Mouse (Mus musculus): Measurements from ENCODE around the gene Tek.
"Not testable (repeated sequence)": the region's sequence is repeated elsewhere in the genome, so short reads cannot be mapped to it uniquely, and the experiment has no call there.

Gene Tek

DNA sequence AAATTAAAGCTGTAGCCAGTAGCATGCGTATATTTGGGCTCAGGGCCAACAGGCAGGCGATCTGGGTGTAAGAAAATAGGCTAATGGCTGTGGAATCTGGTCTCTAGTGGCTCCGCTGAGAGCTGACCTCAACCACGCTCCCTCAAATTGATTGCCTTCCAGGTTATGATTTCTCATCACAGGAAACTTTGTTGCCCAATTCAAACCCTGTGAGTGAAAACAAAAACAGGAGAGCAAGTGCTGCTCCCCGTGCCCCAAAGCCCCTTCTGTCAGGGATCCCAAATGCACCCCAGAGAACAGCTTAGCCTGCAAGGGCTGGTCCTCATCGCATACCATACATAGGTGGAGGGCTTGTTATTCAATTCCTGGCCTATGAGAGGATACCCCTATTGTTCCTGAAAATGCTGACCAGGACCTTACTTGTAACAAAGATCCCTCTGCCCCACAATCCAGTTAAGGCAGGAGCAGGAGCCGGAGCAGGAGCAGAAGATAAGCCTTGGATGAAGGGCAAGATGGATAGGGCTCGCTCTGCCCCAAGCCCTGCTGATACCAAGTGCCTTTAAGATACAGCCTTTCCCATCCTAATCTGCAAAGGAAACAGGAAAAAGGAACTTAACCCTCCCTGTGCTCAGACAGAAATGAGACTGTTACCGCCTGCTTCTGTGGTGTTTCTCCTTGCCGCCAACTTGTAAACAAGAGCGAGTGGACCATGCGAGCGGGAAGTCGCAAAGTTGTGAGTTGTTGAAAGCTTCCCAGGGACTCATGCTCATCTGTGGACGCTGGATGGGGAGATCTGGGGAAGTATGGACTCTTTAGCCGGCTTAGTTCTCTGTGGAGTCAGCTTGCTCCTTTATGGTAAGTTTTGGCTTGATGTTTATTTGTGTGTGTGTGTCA is at the start of gene Tek:
Gene Tek (plus strand): TSS at position 452 of the 894 bp plus-strand sequence.
- DNase-seq: no peak

DNA sequence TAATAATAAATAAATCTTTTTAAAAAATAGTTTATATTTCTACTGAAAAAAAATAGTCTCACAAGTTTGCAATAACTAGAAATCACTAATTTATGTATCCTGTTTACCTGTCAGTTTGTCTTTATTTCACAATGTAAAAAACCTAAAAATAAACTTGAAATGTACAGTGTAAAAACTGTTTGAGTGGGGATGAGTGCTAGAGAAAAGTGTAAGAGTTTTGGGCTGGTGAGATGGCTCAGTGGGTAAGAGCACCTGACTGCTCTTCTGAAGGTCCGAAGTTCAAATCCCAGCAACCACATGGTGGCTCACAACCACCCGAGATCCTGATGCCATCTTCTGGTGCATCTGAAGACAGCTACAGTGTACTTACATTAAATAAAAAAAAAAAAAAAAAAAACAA is 49.3 kb upstream of the Tek start:
- DNase-seq: not testable (repeated sequence)

DNA sequence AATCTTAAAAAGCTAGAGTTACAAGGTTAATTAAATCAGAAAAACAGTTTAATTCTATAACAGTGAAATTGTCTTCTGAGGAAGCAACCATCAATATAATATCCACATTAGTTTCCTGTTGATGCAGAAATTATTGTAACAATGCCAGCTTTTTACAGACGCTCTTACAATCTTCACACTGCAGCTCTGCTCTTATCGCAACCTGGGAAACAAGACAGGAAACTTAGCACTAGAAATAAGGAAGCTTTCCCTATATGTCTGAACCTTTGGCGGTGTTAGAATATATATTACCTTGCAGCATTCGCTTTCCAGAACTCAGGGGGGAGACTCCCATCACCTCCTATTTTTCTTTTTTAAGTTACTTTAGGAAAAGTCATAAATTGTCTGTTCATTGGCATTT is 48.0 kb upstream of the Tek start:
- DNase-seq: no peak

DNA sequence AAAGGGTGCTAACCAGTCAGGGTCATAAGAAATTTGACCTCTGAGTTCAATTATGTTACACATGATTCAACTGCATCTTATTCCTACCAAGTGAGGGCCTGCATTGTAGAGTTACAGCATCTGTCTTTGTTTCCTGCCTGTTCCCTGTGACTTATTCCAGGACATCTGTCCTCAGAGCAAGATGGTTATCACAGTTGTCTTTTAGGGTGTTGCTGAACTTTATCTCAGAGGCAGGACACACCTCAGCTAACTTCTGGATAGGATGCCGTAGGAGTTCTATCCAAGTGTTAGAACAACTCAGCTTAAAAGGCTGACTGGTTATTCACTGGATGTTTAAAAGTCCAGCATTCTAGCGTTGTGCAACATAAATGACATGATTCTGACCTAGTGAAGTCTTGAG is 46.9 kb upstream of the Tek start:
- no peak for DNase-seq

GRCm38 (mm10) chr4:94696368-94696767 is 42.7 kb upstream of the Tek start:
- DNase-seq: no peak

GRCm38 (mm10) chr4:94711002-94711401 is 28.1 kb upstream of the Tek start:
- no peak for DNase-seq

- no peak for DNase-seq
These were observed 27.7 kb upstream of the Tek start for GRCm38 (mm10) chr4:94711426-94711825.

- DNase-seq: no peak
These were observed 25.3 kb upstream of the Tek start for GRCm38 (mm10) chr4:94713741-94714140.

DNA sequence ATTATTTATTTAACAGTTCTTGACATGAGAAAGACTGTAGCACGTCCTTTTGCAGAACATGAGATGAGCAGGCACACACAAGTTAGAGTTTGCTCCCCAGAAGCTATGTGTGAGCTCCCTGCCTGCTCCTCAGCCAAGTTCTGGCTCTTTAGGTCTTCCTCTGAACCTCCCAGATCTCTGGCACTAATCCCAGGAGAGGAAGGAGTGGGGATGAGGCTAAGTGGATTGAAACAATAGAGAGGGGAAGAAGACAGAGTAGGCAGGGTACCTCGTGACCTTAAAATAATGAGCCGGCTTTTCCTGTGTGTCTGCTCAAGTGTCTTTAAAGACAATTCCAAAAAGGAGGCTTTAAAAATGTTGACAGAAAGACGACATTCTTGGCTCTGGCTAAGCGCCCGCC is 23.9 kb upstream of the Tek start:
- no peak for DNase-seq

GRCm38 (mm10) chr4:94725799-94726198 is 13.3 kb upstream of the Tek start:
- no peak for DNase-seq

GRCm38 (mm10) chr4:94732721-94733120 is 6.4 kb upstream of the Tek start:
- no peak for DNase-seq

DNA sequence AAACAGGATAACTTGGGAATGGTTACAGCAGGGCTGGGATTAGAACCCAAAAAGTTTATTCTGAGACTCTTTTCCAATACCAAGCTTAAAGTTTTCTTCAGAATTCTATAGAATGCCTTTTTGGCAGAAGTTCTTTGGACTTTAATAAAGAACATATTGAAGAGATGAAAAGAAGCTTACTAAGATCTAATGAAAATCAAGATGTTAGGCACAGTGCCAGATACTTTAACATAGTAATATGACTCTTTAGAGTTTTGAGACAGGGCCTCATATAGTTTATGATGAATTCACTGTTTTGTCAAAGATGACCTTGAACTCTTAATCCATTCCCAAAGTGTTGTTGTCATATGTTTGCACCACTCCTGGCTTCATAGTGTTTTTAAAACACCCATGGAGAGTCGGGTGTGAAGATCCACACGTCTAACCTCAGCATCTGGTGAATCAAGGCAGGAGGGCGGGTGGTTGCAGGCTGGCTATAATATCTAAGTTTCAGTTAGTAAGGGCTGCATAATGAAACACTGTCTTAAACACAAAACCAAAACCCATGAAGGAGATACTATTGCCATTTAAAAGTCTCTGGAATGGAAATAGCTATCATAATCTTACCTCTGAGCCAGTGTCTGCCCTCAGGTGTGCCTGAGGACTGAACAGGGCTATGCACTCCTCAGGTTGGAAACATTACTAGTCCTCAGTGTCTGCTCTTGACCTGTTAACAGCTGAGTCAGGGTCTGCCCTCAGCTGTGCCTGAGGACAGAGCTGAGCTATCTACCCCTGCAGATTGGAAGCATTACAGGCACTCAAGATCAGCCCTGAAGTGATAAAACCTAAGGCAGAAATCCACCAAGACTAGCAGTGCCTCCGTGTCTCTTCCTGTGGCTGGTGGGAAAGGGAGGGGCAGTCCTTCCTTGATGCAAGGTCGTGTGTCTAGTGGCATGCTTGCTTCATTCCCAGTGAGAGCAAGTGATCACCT is 1.5 kb upstream of the Tek start:
- no peak for DNase-seq

DNA sequence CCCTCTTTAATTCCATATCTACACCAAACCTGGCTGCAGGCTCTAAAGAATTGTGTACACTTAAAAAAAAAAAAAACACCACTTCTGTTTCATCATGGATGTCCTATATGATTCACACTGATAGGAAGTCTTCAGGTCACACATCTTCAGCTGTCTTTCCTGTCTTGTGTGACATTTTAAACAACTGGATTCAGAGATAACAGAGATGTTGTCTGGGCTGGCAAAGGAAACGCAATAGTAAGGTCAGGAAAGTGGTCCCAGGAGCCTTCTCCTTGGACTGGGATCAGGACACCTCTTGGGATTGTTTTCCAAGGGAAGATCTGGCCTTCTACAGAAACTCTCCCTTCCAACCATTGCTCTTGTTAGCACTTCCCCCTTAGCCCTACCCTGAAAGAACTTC is 2.7 kb downstream of the Tek start:
- DNase-seq: no peak

GRCm38 (mm10) chr4:94745749-94746148 is 6.7 kb downstream of the Tek start:
- no peak for DNase-seq

GRCm38 (mm10) chr4:94746387-94746811 is 7.3 kb downstream of the Tek start:
- no peak for DNase-seq

- DNase-seq: no peak
These were observed 8.2 kb downstream of the Tek start for GRCm38 (mm10) chr4:94747338-94747737.

GRCm38 (mm10) chr4:94752512-94752911 is 13.4 kb downstream of the Tek start:
- no peak for DNase-seq

- no peak for DNase-seq
These were observed 26.1 kb downstream of the Tek start for GRCm38 (mm10) chr4:94765217-94765616.

GRCm38 (mm10) chr4:94766176-94766575 is 27.1 kb downstream of the Tek start:
- no peak for DNase-seq

GRCm38 (mm10) chr4:94768624-94769023 is 29.5 kb downstream of the Tek start:
- no peak for DNase-seq

DNA sequence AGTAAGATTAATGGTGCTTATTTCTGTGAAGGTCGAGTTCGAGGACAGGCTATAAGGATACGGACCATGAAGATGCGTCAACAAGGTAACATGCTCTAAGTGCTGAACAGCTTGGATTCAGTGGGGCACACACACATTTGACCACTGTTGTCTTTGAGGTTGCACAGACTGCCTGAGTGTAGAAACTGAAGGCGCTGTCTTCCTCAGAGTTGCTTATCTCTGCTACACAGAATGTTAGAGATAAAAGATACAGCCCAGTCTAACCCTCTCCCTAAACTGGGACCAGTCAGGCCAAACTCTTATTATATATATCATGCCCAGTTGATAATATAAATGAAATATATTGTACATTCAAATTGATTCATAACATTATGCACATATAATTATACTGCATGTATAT is 42.0 kb downstream of the Tek start:
- DNase-seq: no peak

- no peak for DNase-seq
These were observed 46.8 kb downstream of the Tek start for GRCm38 (mm10) chr4:94785921-94786320.

DNA sequence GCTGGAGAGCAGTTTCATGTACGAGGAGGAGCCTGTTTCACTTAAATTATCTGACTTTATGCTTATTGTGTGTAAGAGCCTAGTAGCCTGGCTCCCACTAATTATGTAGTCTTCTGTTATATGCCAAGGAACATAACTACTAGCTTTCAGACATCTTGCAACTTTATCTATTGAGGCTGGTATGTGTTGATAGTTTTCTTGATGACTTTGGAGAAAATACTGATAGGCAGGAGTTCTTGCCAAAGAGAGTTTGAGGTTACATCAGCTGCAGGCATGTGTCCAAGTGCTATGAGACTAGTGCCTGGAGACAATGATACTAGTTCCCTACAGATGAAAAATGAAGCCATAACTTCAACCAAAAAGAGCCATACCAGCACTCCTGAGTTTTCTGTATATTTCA is 64.1 kb downstream of the Tek start:
- no peak for DNase-seq

DNA sequence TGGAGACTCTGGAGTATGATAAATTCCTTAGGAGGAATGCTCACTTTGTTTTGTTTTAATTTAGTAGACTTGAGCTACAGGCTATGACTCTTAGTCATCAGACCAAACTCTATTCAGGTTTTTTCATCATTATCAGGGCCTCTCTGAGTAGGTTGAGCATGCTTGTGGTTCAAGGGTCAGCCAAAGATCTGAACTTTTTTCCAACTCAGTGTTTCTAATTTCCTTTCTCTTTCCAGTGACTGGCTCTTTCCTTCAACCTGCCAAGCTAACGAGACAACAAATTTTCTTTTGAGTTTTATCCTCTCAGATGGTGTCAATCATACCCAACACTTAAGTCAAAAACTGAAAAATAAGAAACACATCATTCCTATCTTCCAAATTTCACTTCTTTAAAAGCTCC is 71.5 kb downstream of the Tek start:
- no peak for DNase-seq
